Mouse (Mus musculus) MN1 (cell line): ENCODE data around the gene Cdc42ep3.

ENCODE experiments used
- DNase-seq: peaks from one replicate; pipeline ENCODE4 v3.0.0-alpha.2; 2016; ENCODE audit warnings: low spot score

The Cdc42ep3 gene

GRCm38 (mm10) chr17:79287302-79287701, 67.6 kb downstream of the Cdc42ep3 start:
- DNase-seq, result no peak

- no peak for DNase-seq
Observed at GRCm38 (mm10) chr17:79285030-79285601, 69.8 kb downstream of the Cdc42ep3 start.
